Mouse (Mus musculus) embryo, embryonic 9.5 days (tissue): ENCODE data around the gene Prpf18.
"Not testable (repeated sequence)": the region's sequence is repeated elsewhere in the genome, so short reads cannot be mapped to it uniquely, and the experiment has no call there.

Experiments used
- DNase-seq: peaks from one replicate; pipeline ENCODE4 v3.0.0-alpha.2; 2017; ENCODE audit errors: extremely low spot score

Gene Prpf18

GRCm38 (mm10) chr2:4614276-4614929 is 37.5 kb downstream of the Prpf18 start:
- DNase-seq: not testable (repeated sequence)

- DNase-seq: no peak
Observed at GRCm38 (mm10) chr2:4611704-4612103, 40.2 kb downstream of the Prpf18 start.

DNA sequence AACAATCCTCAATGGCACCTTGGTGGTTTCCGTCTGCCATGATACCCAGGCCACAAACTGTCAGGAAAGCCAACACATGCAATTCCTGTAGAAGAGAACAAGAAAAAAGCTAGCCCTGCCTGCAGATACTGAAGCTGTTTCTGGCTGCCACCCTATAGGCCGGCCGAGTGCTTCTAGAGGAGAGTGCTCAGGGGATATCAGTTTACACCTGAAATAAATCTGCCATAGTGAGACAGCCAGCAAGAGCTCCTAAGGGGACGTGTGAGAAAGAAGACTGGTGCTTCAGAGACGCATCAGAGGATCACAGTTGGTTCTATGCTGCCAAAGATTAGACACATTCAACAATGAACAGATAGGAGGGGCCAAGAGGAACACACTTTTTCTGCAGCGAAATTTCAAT is 40.6 kb downstream of the Prpf18 start:
- no peak for DNase-seq

GRCm38 (mm10) chr2:4609433-4609832 is 42.5 kb downstream of the Prpf18 start:
- no peak for DNase-seq

- no peak for DNase-seq
Observed at GRCm38 (mm10) chr2:4608253-4608652, 43.7 kb downstream of the Prpf18 start.

GRCm38 (mm10) chr2:4606559-4606958 is 45.4 kb downstream of the Prpf18 start:
- DNase-seq: no peak

DNA sequence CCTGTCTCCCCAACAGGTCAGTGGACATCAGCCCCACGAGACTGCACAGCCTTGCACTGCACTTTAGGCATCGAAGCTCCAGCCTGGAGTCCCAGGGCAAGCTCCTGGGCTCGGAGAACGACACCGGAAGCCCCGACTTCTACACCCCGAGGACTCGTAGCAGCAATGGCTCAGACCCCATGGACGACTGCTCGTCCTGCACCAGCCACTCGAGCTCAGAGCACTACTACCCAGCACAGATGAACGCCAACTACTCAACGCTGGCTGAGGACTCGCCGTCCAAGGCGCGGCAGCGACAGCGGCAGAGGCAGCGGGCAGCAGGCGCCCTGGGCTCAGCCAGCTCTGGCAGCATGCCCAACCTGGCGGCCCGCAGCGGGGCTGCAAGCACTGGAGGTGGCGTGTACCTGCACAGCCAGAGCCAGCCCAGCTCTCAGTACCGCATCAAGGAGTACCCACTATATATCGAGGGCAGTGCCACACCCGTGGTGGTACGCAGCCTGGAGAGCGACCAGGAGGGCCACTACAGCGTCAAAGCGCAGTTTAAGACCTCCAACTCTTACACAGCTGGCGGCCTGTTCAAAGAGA is 48.5 kb downstream of the Prpf18 start:
- no peak for DNase-seq

DNA sequence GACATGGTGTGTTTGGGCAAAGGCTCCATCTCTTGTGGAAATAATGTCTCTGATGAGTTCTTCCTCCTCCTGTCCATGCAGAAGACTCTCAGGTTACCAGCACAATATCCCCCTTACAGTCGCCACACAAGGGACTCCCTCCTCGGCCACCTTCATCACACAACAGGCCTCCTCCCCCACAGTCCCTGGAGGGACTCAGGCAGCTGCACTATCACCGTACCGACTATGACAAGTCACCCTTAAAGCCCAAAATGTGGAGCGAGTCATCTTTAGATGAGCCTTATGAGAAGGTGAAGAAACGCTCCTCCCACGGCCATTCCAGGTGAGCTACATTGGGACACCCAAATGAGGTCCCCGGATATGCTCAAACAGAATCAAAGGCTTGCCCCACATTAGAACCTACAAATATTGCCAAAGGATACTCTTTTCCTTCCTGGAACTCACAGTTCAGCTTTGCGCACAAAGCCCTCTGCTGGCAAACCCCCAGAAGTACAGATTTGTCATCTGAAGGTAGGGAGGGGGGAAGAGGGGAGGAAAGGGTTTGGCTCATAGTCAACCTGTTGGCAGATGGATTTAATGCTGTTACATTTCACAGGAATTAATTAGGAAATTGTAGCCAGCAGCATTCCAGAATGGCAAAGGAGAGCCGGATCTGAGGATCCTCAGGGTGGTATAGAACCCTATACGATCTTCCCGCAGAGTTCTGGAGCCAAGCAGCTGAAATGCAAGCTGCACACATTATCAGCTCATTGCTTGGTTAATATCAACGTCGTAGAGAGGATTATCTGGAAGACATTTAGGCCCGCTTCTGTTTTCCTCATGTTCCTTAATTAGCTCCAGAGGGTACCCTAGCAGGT is 50.7 kb downstream of the Prpf18 start:
- DNase-seq: peak; percentile 29

- DNase-seq: no peak
Observed at GRCm38 (mm10) chr2:4596992-4597391, 54.9 kb downstream of the Prpf18 start.

DNA sequence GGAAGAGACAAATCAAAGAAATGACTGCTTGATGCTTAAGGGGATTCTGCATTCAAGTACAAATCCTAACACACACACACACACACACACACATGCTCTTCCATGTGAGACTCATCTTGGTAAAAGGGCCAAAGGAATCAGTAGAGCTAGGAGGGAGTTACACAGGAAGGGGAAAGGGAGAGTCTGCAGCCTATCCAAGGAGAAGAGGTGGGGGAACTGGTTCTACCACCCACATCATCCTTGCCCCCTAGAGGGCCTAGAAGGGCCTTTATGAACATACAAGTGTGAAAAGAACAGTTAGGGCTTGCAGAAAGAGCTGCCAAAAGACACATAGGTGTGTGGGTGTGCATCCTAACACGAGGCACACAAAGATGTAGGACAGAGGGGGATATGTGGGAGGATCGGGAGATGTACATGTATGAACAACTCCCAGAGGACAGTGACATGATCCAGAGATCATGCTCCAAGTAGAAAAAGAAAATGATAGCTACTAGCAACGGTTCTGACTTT is 58.0 kb downstream of the Prpf18 start:
- no peak for DNase-seq

- peak; percentile 70 for DNase-seq
Observed at GRCm38 (mm10) chr2:4593433-4593832, 58.5 kb downstream of the Prpf18 start.

- DNase-seq: no peak
Observed at GRCm38 (mm10) chr2:4592666-4593065, 59.2 kb downstream of the Prpf18 start.

- no peak for DNase-seq
Observed at GRCm38 (mm10) chr2:4591647-4592046, 60.3 kb downstream of the Prpf18 start.

GRCm38 (mm10) chr2:4587685-4588409 is 64.1 kb downstream of the Prpf18 start:
- DNase-seq: peak; percentile 54

DNA sequence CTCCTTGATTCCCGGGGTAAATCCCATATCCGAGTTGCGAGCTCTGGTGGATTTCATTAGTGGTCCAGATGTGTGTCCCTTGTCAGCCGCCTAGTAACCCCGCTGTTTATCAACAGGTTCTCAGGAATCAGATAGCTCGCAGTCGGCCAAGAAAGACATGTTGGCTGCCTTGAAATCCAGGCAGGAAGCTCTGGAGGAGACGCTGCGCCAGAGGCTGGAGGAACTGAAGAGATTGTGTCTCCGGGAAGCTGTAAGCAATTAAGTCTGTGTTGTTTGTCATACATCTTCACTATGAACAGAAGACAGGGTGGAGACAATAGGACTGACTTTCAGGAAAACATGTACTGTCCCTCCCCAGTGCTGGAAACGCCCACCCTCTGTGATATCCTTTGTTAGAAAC is 65.7 kb downstream of the Prpf18 start:
- DNase-seq: no peak

DNA sequence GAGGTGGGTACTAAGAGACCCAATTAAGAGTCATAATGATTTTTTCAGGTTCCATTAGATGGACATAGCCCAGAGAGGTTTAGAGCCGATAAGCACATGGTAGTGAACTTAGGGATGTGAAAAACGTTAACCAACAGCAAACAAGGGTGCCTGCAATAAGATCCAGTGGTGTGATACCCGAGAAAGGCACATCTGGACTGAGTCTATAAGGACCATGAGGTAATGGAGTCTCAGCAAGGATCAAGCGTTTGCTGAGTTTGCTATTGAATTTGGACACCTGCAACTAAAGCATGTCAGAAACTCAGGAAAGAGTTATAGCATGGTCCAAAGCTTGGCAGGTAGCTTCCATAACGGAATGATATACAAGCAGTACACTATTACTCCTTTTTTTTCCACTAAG is 67.7 kb downstream of the Prpf18 start:
- no peak for DNase-seq

GRCm38 (mm10) chr2:4582930-4583329 is 69.0 kb downstream of the Prpf18 start:
- DNase-seq: no peak

DNA sequence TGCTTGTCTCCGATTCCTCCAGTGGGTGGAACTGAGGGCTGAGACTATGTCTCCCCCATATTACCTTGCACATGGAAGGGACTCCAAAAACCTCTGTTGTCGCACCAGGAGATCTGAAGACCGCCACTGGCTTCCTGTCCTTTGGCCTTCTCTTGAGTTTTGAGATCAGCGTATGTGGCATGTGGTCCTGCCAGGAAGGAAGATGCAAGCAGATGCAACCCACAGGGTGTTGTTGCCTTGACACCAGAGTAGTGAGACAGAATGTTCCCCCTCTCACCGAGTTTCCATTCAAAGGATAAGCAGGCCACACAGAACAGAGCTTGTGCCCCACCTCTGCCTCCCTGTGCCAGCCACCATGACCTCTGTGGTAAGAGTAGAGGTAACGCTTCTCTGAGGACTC is 71.2 kb downstream of the Prpf18 start:
- no peak for DNase-seq

DNA sequence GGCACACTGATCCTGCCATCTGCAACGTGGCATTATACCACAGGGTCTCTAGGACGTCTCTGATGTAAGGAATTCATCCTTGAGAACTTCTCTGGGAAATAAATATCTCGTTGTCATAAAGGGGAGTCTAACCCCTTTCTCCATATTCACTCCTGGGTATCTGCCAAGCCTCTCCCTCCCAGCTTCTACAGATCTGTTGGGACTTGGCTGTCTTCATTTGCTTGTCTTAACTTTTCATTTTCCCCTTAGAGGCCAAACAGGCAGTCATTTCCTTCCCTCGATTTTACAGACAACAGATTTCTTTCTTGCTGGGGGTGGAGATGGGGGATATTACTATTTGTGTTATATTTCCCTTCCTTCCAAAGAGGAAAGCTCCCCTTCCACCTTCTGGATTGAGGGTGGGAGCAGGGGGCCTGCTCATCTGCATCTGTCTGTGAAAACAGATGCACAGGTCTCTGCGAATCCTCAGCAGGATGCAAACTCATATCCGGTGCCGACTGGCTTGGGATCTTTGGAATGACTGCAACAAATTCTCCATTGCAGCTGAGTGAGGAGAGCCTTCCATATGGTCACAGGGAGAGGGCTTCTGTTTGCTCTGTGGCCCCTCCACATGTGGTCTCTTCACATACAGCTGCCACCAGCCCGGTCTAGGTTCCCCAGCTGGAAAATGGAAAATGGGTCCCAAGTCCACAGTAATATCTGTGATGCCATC is 72.4 kb downstream of the Prpf18 start:
- no peak for DNase-seq

DNA sequence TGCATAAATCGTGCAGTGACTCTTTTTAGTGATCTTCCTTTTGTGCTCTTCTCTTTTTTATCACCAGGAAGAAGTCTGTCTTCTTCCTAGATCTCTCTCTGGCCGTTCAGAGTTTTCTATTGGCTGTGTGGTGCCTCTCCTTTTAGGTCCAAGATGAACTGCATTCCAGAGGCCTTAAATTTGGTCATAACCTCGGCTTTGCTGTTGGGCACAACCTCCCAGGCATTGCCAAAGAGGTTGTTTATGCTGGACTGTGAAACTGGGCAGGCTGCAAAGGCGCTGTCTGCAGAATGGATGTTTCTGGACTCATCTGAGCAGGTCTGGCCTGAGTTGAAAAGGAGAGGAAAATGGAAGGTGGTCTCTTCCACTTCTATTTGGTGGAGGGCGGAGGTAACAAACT is 73.6 kb downstream of the Prpf18 start:
- no peak for DNase-seq

DNA sequence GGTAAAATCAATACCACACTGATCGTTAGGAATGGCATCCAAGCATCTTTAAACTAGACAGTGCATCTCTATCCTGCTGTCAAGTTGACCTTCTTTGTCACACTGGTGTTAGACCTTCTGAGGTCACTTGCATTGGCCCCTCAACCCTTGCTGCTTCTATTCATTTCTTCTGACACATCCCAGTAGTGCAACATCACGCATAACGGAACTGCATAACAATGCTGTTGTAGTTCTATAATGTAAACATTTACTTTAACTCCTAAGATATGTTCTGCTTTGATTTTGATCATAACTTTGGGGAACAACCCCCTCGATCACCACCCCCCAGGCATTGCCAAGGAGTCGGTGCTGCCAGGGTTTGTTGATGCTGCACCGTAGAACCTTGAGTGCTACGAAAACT is 75.9 kb downstream of the Prpf18 start:
- DNase-seq: no peak
